In the genomic region with DNA sequence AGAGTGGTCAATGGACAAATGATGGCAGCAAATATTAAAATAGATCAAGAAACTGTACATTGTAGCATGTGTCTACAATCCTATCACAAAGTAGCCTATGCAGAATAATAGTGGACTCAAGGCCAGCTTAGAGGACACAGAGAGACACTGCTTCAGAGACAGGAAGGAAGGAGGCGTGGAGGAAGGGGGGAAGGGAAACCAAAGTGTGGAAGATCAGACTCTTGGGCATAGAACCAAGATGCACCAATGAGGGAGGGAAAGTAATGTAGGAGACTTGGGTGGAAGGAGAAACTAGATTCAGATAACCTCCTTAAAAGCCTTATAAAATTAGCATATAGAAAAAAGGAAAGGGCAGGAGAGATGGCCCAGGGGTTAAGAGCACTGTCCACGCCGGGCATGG, we compare ENCODE assay signal across 19 mouse cellular contexts.
"Had no signal": no experiment of that assay in that cellular context is flagged by ENCODE, and none has a peak within 500 bp of the region (broad histone marks: within the 10 kb centered on the region; RNA-seq: fewer than 3 reads in every experiment).

No protein-coding gene starts in this region.

- H3K36me3 ChIP-seq: stomach, embryonic 15.5 days had no signal

- H3K9me3 ChIP-seq: limb, embryonic 10.5 days; limb, embryonic 13.5 days; megakaryocyte, embryonic 14.5 days; midbrain, embryonic 10.5 days; stomach, embryonic 15.5 days had no signal

- H3K9ac ChIP-seq: limb, embryonic 13.5 days; liver, embryonic 14.5 days; liver, postnatal 0 days; lung, embryonic 14.5 days; stomach, embryonic 15.5 days had no signal

- H3K4me2 ChIP-seq: limb, embryonic 13.5 days; lung, embryonic 14.5 days; stomach, embryonic 15.5 days had no signal

- H3K27ac ChIP-seq: layer of hippocampus, adult 2 months; limb, embryonic 10.5 days; limb, embryonic 13.5 days; liver, embryonic 14.5 days; midbrain, embryonic 10.5 days; stomach, embryonic 15.5 days had no signal

- DNase-seq: kidney, adult 11 months; kidney, adult 9 months; kidney, postnatal 14 days; layer of hippocampus, adult 9-11 months; liver; liver, postnatal 0 days; lung, embryonic 14.5 days; lung, postnatal 10 days; lung, postnatal 36 days; midbrain, embryonic 14.5 days; thymus, adult 18-20 months; thymus, postnatal 36 days had no signal

- H3K27me3 ChIP-seq: limb, embryonic 13.5 days; megakaryocyte, embryonic 14.5 days; stomach, embryonic 15.5 days had no signal

- H3K4me3 ChIP-seq: layer of hippocampus, adult 2 months; limb, embryonic 10.5 days; limb, embryonic 13.5 days; megakaryocyte, embryonic 14.5 days; midbrain, embryonic 10.5 days; stomach, embryonic 15.5 days had no signal

- ATAC-seq: liver, postnatal 0 days had no signal
